Mouse (Mus musculus): ENCODE results near the gene Rtf1. TPM values are rescaled to one million over a fixed set of nuclear protein-coding genes. Genes with fewer than 3 reads are reported as not detected.
"Not testable (repeated sequence)": the region's sequence is repeated elsewhere in the genome, so short reads cannot be mapped to it uniquely, and the experiment has no call there.

The Rtf1 gene
- 32.5 and 40.8 TPM in 2 replicates for polyA plus RNA-seq (2014; fragmentation: Nextera tagmentation; extraction: Ambion mirVana)

- H3K36me3 ChIP-seq (ENCODE audit: control insufficient read depth, insufficient read depth, low read length) = no peaks in the 10 kb centered on the region
- DNase-seq (ENCODE audit: low spot score) (peak; percentile 96), ATAC-seq (ENCODE audit: low FRiP score) (peak; percentile 96)
- no peaks in the 10 kb centered on the region for H3K9me3 ChIP-seq (ENCODE audit: control insufficient read depth, low read length)
- peak within 1 kb of the TSS; percentile 79 for H3K4me2 ChIP-seq (replicated peaks; ENCODE audit: low read depth, low read length)
- H3K27me3 ChIP-seq (ENCODE audit: control insufficient read depth, insufficient read depth, low read length) = no peaks in the 10 kb centered on the region
- peak within 1 kb of the TSS; percentile 97 for H3K4me3 ChIP-seq (ENCODE audit: low read depth, low read length)
- no peaks in the 10 kb centered on the region for H3K4me1 ChIP-seq (replicated peaks; ENCODE audit: control insufficient read depth, insufficient read depth, low read length)
- H3K27ac ChIP-seq (ENCODE audit: low read depth, low read length) = peak within 1 kb of the TSS; percentile 69
- under 1% methylated on average over 42 of the region's 58 CpGs for whole genome bisulfite sequencing
- H3K9ac ChIP-seq (ENCODE audit: low read depth, low read length) = peak within 1 kb of the TSS; percentile 89
Observed at GRCm38 (mm10) chr2:119674525-119675214, at the start of gene Rtf1. Gene Rtf1, plus strand, starts transcription at chr2:119675068.

- Histone ChIP-seq H3K9ac (ENCODE audit: low read depth, low read length) (no peak overlapping the region), H3K4me2 (replicated peaks; ENCODE audit: low read depth, low read length) (no peak overlapping the region), H3K9me3 (ENCODE audit: control insufficient read depth, low read length) (no peaks in the 10 kb centered on the region), H3K27ac (ENCODE audit: low read depth, low read length) (no peak overlapping the region), H3K4me3 (ENCODE audit: low read depth, low read length) (no peak overlapping the region), H3K36me3 (ENCODE audit: control insufficient read depth, insufficient read depth, low read length) (peaks cover 8% of the 10 kb centered on the region; the same call in 1 of the 2 replicates), H3K4me1 (replicated peaks; ENCODE audit: control insufficient read depth, insufficient read depth, low read length) (no peaks in the 10 kb centered on the region), H3K27me3 (ENCODE audit: control insufficient read depth, insufficient read depth, low read length) (no peaks in the 10 kb centered on the region)
- ATAC-seq (ENCODE audit: low FRiP score) = no peak
- 86% methylated on average over 1 of the region's 1 CpGs for WGBS
- no peak for DNase-seq (ENCODE audit: low spot score)
Observed at GRCm38 (mm10) chr2:119636781-119637180, 38.1 kb upstream of the Rtf1 start.

GRCm38 (mm10) chr2:119641214-119641912 lies 33.5 kb upstream of the Rtf1 start:
- no peak overlapping the region for H3K27ac ChIP-seq (ENCODE audit: low read depth, low read length)
- DNase-seq (ENCODE audit: low spot score) (no peak), ATAC-seq (ENCODE audit: low FRiP score) (no peak)
- H3K36me3 ChIP-seq (ENCODE audit: control insufficient read depth, insufficient read depth, low read length) = peaks cover 8% of the 10 kb centered on the region; the same call in 1 of the 2 replicates
- no peaks in the 10 kb centered on the region for H3K27me3 ChIP-seq (ENCODE audit: control insufficient read depth, insufficient read depth, low read length)
- H3K4me1 ChIP-seq (replicated peaks; ENCODE audit: control insufficient read depth, insufficient read depth, low read length) = no peaks in the 10 kb centered on the region
- no peaks in the 10 kb centered on the region for H3K9me3 ChIP-seq (ENCODE audit: control insufficient read depth, low read length)
- 95% methylated on average over 5 of the region's 5 CpGs for WGBS
- H3K4me2 ChIP-seq (replicated peaks; ENCODE audit: low read depth, low read length) = no peak overlapping the region
- no peak overlapping the region for H3K9ac ChIP-seq (ENCODE audit: low read depth, low read length)
- H3K4me3 ChIP-seq (ENCODE audit: low read depth, low read length) = no peak overlapping the region

DNA sequence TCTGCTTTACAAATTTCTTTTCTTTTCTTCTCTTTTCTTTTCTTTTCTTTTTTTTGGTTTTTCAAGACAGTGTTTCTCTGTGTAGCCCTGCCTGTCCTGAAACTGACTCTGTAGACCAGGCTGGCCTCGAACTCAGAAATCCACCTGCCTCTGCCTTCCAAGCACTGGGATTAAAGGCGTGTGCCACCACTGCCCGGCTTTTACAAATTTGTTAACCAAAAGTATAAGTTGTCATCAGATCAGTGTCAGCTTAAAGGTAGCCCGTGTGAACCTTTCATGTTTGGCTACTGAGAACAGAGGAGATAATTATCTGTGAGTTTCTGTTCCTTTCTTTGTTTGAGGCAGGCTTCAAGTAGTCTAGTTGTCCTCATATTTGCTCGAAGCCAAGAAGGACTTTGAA lies 30.6 kb upstream of the Rtf1 start:
- Histone ChIP-seq H3K36me3 (ENCODE audit: control insufficient read depth, insufficient read depth, low read length) (peaks cover 8% of the 10 kb centered on the region; the same call in 1 of the 2 replicates), H3K4me3 (ENCODE audit: low read depth, low read length) (no peak overlapping the region), H3K9me3 (ENCODE audit: control insufficient read depth, low read length) (no peaks in the 10 kb centered on the region), H3K9ac (ENCODE audit: low read depth, low read length) (no peak overlapping the region), H3K4me2 (replicated peaks; ENCODE audit: low read depth, low read length) (no peak overlapping the region), H3K27ac (ENCODE audit: low read depth, low read length) (no peak overlapping the region), H3K4me1 (replicated peaks; ENCODE audit: control insufficient read depth, insufficient read depth, low read length) (no peaks in the 10 kb centered on the region), H3K27me3 (ENCODE audit: control insufficient read depth, insufficient read depth, low read length) (no peaks in the 10 kb centered on the region)
- WGBS = 95% methylated on average over 5 of the region's 5 CpGs
- ATAC-seq (ENCODE audit: low FRiP score) (no peak), DNase-seq (ENCODE audit: low spot score) (no peak)

DNA sequence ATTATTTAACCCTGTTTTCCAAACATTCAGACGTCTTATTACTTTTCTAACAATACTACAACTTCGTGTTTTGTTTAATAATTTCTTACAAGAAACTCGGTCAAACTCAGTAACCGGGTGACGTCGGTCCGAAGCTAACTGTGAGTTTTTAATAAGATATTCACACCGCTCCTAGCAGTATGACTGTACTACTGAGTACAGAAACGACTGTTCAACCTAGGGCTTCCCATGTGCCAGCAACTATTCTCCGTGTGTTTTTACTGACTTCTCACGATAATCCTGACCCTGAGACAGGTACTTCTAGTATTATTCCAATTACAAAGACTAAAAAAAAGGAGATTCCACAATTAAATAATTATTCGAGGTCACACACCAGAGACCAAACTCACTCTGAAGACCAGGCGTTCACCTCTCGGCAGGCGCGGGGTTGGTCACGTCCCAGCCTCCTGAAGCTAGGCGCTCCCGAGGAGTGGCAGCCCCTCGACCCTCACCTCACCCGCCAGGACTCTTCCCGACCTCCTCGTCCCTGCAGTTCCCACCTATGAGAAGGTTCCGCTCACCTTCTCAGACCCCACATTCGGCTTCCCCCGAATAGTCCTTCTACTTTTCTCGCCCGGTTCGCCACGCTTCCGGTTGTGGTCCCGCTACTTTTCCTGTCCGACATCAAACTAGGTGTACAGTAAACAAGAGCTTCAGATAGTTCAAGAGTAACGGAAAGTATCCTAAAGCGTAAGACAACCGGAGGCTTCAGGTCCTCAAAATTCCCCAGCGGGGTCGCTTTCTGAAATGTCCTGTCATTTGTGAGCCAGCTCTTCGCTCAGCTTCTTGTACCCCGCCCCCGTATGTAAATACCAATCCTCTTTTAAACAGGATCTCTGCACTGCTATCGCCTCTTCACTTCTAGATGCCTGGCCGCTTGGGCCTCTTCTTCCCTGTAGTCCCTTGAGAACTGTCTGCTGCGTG lies 12.4 kb upstream of the Rtf1 start, which contains the start of gene Ndufaf1:
TSS of gene Ndufaf1 (minus strand) at position 608 of the 963 bp plus-strand sequence.
- no peaks in the 10 kb centered on the region for H3K9me3 ChIP-seq (ENCODE audit: control insufficient read depth, low read length)
- peak within 1 kb of the TSS; percentile 67 for H3K4me2 ChIP-seq (replicated peaks; ENCODE audit: low read depth, low read length)
- H3K27ac ChIP-seq (ENCODE audit: low read depth, low read length) = no peak within 1 kb of the TSS
- no peaks in the 10 kb centered on the region for H3K27me3 ChIP-seq (ENCODE audit: control insufficient read depth, insufficient read depth, low read length)
- peak within 1 kb of the TSS; percentile 78 for H3K9ac ChIP-seq (ENCODE audit: low read depth, low read length)
- H3K4me1 ChIP-seq (replicated peaks; ENCODE audit: control insufficient read depth, insufficient read depth, low read length) = no peaks in the 10 kb centered on the region
- DNase-seq (ENCODE audit: low spot score) = peak; percentile 81
- H3K36me3 ChIP-seq (ENCODE audit: control insufficient read depth, insufficient read depth, low read length) = no peaks in the 10 kb centered on the region
- WGBS = 1% methylated on average over 44 of the region's 44 CpGs
- ATAC-seq (ENCODE audit: low FRiP score) = peak; percentile 75; the same call in 1 of the 2 replicates
- peak within 1 kb of the TSS; percentile 71 for H3K4me3 ChIP-seq (ENCODE audit: low read depth, low read length)

- not testable (repeated sequence) for ATAC-seq (ENCODE audit: low FRiP score); H3K27ac ChIP-seq (ENCODE audit: low read depth, low read length)
Observed at GRCm38 (mm10) chr2:119665744-119666143, 9.1 kb upstream of the Rtf1 start.

DNA sequence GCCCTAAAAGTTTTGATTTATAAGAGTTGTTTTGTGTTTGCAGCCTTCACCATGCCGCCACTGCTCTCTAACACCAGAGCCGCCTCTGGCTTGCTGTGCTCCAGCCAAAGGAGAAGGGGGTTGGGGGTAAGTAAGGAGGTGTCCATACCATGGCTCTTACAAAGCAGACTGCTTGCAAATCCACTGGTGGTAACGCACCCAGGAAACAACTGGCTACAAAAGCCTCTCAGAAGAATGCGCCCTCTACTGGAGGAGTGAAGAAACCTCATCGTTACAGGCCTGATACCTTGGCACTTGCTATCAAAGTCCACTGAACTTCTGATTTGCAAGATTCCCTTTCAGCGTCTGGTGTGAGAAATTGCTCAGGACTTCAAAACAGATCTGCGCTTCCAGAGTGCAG lies 5.9 kb upstream of the Rtf1 start:
- Histone ChIP-seq H3K4me2 (replicated peaks; ENCODE audit: low read depth, low read length) (no peak overlapping the region), H3K4me1 (replicated peaks; ENCODE audit: control insufficient read depth, insufficient read depth, low read length) (no peaks in the 10 kb centered on the region), H3K4me3 (ENCODE audit: low read depth, low read length) (no peak overlapping the region), H3K36me3 (ENCODE audit: control insufficient read depth, insufficient read depth, low read length) (no peaks in the 10 kb centered on the region), H3K9ac (ENCODE audit: low read depth, low read length) (no peak overlapping the region), H3K27ac (ENCODE audit: low read depth, low read length) (no peak overlapping the region), H3K9me3 (ENCODE audit: control insufficient read depth, low read length) (no peaks in the 10 kb centered on the region), H3K27me3 (ENCODE audit: control insufficient read depth, insufficient read depth, low read length) (no peaks in the 10 kb centered on the region)
- WGBS = 13% methylated on average over 7 of the region's 7 CpGs
- DNase-seq (ENCODE audit: low spot score) (peak; percentile 64), ATAC-seq (ENCODE audit: low FRiP score) (no peak)

More at GRCm38 (mm10) chr2:119665744-119666143, 9.1 kb upstream of the Rtf1 start:
- not testable (repeated sequence) for DNase-seq (ENCODE audit: low spot score); H3K4me2 ChIP-seq (replicated peaks; ENCODE audit: low read depth, low read length); H3K9me3 ChIP-seq (ENCODE audit: control insufficient read depth, low read length); H3K4me1 ChIP-seq (replicated peaks; ENCODE audit: control insufficient read depth, insufficient read depth, low read length); H3K4me3 ChIP-seq (ENCODE audit: low read depth, low read length); H3K9ac ChIP-seq (ENCODE audit: low read depth, low read length); H3K27me3 ChIP-seq (ENCODE audit: control insufficient read depth, insufficient read depth, low read length); H3K36me3 ChIP-seq (ENCODE audit: control insufficient read depth, insufficient read depth, low read length)
- WGBS = 80% methylated on average over 15 of the region's 23 CpGs

DNA sequence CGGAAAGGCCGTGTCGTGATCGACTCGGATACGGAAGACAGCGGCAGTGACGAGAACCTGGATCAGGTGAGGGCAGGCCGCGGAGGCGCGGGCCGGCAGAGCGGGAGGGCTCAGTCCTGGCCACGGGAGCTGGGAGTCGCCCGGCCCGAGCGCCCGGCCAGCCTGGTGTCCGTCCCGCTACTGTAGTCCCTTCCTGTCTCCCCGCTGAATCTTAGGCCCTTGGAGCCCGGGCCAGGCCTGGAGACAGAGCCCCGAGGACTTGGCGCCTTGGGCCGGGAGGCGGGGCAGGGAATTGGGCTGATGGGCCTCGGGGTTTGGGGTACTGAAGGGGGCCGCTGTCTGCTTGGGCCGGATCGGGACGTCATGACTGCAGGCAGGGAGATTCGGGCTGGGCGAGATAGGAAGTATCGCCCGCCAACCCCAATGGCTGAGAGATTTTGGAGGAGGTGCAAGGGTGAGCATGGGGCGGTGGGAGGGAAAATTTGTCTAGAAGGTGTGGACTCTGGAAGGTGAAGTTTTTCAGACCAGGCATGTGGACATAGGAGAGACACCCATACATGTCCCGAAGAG lies 432 bp downstream of the Rtf1 start:
- peak overlapping the region; percentile 27 for H3K27ac ChIP-seq (ENCODE audit: low read depth, low read length)
- peak overlapping the region; percentile 97 for H3K4me3 ChIP-seq (ENCODE audit: low read depth, low read length)
- WGBS = 0% methylated on average over 35 of the region's 39 CpGs
- no peaks in the 10 kb centered on the region for H3K9me3 ChIP-seq (ENCODE audit: control insufficient read depth, low read length)
- H3K4me2 ChIP-seq (replicated peaks; ENCODE audit: low read depth, low read length) = peak overlapping the region; percentile 79
- peak; percentile 90 for ATAC-seq (ENCODE audit: low FRiP score)
- no peaks in the 10 kb centered on the region for H3K36me3 ChIP-seq (ENCODE audit: control insufficient read depth, insufficient read depth, low read length)
- no peak for DNase-seq (ENCODE audit: low spot score)
- H3K4me1 ChIP-seq (replicated peaks; ENCODE audit: control insufficient read depth, insufficient read depth, low read length) = no peaks in the 10 kb centered on the region
- H3K27me3 ChIP-seq (ENCODE audit: control insufficient read depth, insufficient read depth, low read length) = no peaks in the 10 kb centered on the region
- H3K9ac ChIP-seq (ENCODE audit: low read depth, low read length) = peak overlapping the region; percentile 89
